9 mouse cellular contexts compared by ENCODE assay signal in the genomic region with DNA sequence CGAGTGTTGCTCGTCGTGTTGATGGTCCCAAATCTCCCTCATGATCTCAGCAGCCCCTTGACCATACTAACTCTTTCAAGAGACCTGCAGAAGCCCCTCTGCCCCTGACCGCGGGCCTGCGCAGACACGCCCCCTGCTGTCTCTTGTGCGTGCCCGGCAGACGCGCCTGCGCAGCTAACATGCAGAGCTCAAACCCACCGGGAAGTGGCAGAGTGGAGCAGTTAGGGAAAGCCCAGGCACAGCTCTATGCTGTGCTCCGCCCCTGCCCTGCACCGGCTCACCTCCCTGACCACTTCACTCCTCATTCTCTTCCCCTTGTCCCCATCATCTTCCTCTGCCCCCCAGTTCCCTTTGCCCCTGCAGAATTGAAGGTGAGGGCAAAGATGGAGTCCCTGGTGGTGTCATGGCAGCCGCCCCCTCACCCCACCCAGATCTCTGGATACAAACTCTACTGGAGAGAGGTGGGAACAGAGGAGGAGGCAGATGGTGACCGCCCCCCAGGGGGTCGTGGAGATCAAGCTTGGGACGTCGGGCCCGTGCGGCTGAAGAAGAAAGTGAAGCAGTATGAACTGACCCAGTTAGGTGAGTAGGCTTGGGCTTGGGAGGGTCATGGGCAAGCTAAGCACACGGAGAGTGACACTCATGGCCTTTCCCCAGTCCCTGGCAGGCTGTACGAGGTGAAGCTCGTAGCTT. TPM values are rescaled to one million over a fixed set of nuclear protein-coding genes. Genes with fewer than 3 reads are reported as not detected.
A peak's percentile ranks its signal among the peaks of the same experiment; 100 is the strongest.
DNase-seq lines count a peak whose midpoint lies in the region; ATAC-seq lines count a peak whose summit lies in the region.
"Had no signal": no experiment of that assay in that cellular context is flagged by ENCODE, and none has a peak within 500 bp of the region (broad histone marks: within the 10 kb centered on the region; RNA-seq: fewer than 3 reads in every experiment).

No protein-coding gene starts in this region.

- peaks cover 8% of the 10 kb centered on the region; the same call in 1 of the 2 replicates for H3K36me3 ChIP-seq in intestine, embryonic 15.5 days

- H3K27ac ChIP-seq in intestine, embryonic 15.5 days = no peak overlapping the region

- peak; percentile 52 for DNase-seq in right cerebral cortex, postnatal 4 days
- DNase-seq in right cerebral cortex, postnatal 25 days = no peak
- DNase-seq in embryo, embryonic 11.5 days (ENCODE audit: low read depth, low spot score) = peak; percentile 56
- DNase-seq in lung, adult 18-20 months = peak; percentile 29 to 31
- DNase-seq in retina, embryonic 14.5 days (ENCODE audit: low spot score) = peak; percentile 81
- no peak for DNase-seq in cerebellum, adult 11 months
- no peak for DNase-seq in urinary bladder, adult 2 months (ENCODE audit: low spot score)

- H3K4me3 ChIP-seq in intestine, embryonic 15.5 days (replicated peaks) = no peak overlapping the region
- H3K4me3 ChIP-seq: erythroblast, embryonic 14.5 days had no signal

- ATAC-seq in intestine, embryonic 15.5 days = peak; percentile 34; the same call in 1 of the 2 replicates

- H3K27me3 ChIP-seq in intestine, embryonic 15.5 days (replicated peaks) = 0 out of 2 replicates have a peak, but pooled peaks cover 4% of the 10 kb centered on the region

- H3K9ac ChIP-seq in intestine, embryonic 15.5 days = no peak overlapping the region

- WGBS in intestine, embryonic 15.5 days = 26% methylated on average over 25 of the region's 25 CpGs

- no peaks in the 10 kb centered on the region for H3K9me3 ChIP-seq in intestine, embryonic 15.5 days

- peaks cover 7% of the 10 kb centered on the region; the same call in 1 of the 2 replicates for H3K4me1 ChIP-seq in intestine, embryonic 15.5 days (replicated peaks)

- no peak overlapping the region; the same call in 1 of the 2 replicates for H3K4me2 ChIP-seq in intestine, embryonic 15.5 days (replicated peaks)

RNA-seq across cellular contexts. Expression of a gene that starts 12.7 kb away (rescaled TPM):
- polyA plus RNA-seq in intestine, embryonic 15.5 days (2015; fragmentation: Nextera tagmentation; extraction: Ambion mirVana) = 0.99 and 1.4 TPM in 2 replicates
- polyA plus RNA-seq in urinary bladder, adult 2 months (2012; rRNA removed) = 2.3 and 2.7 TPM in 2 replicates
- polyA plus RNA-seq: erythroblast, embryonic 14.5 days had no signal

RNA-seq across cellular contexts. Expression of a gene that starts 27.0 kb away (rescaled TPM):
- 21.1 and 22.7 TPM in 2 replicates for polyA plus RNA-seq in intestine, embryonic 15.5 days (2015; fragmentation: Nextera tagmentation; extraction: Ambion mirVana)
- polyA plus RNA-seq in urinary bladder, adult 2 months (2012; rRNA removed) = 12.5 and 15.9 TPM in 2 replicates
- polyA plus RNA-seq: erythroblast, embryonic 14.5 days had no signal

Comparison
In these comparisons a context has a peak if more than half of its experiments do, and no peak if none do; other contexts are left out.
1. DNase-seq: peak in right cerebral cortex, postnatal 4 days (single experiment), embryo, embryonic 11.5 days (single experiment), lung, adult 18-20 months (2 of 2) and retina, embryonic 14.5 days (single experiment); none in right cerebral cortex, postnatal 25 days (single experiment), cerebellum, adult 11 months (single experiment) and urinary bladder, adult 2 months (single experiment).